ENCODE assay signal across 35 mouse cellular contexts in genomic region chr1:93029387-93029786, GRCm38 (mm10). TPM values are rescaled to one million over a fixed set of nuclear protein-coding genes. Genes with fewer than 3 reads are reported as not detected.
A peak's percentile ranks its signal among the peaks of the same experiment; 100 is the strongest.
DNase-seq lines count a peak whose midpoint lies in the region; ATAC-seq and TF ChIP-seq lines count a peak whose summit lies in the region.
"Had no signal": no experiment of that assay in that cellular context is flagged by ENCODE, and none has a peak within 500 bp of the region (broad histone marks: within the 10 kb centered on the region; RNA-seq: fewer than 3 reads in every experiment).

No protein-coding gene starts in this region.

- ATAC-seq in lung, postnatal 0 days: no peak
- ATAC-seq in megakaryocyte progenitor cell, adult 5-6 weeks (replicated peaks; ENCODE audit: poor library complexity): peak; percentile 81
- ATAC-seq: forebrain, embryonic 15.5 days; hindbrain, postnatal 0 days; intestine, embryonic 16.5 days; midbrain, embryonic 13.5 days had no signal

- TF ChIP-seq CTCF in layer of hippocampus, adult 2 months (conservative IDR thresholded peaks at IDR 0.05): peak; percentile 51
- no peak for TF ChIP-seq CTCF in lung, postnatal 0 days (IDR thresholded peaks at IDR 0.05)

- H3K4me1 ChIP-seq in lung, postnatal 0 days (ENCODE audit: insufficient read depth, low read depth, low read length): no peaks in the 10 kb centered on the region
- H3K4me1 ChIP-seq: embryonic facial prominence, embryonic 12.5 days; forebrain, embryonic 15.5 days; hindbrain, embryonic 12.5 days; midbrain, embryonic 13.5 days; neural tube, embryonic 15.5 days; stomach, embryonic 15.5 days had no signal

- no peak overlapping the region for H3K4me3 ChIP-seq in layer of hippocampus, adult 2 months
- H3K4me3 ChIP-seq in lung, postnatal 0 days (ENCODE audit: low read depth, low read length): no peak overlapping the region
- H3K4me3 ChIP-seq: embryonic facial prominence, embryonic 12.5 days; forebrain, embryonic 15.5 days; hindbrain, embryonic 12.5 days; midbrain, embryonic 13.5 days; neural tube, embryonic 15.5 days; stomach, embryonic 15.5 days had no signal

- no peaks in the 10 kb centered on the region for H3K36me3 ChIP-seq in lung, postnatal 0 days (ENCODE audit: insufficient read depth, low read length)
- H3K36me3 ChIP-seq: embryonic facial prominence, embryonic 12.5 days; stomach, embryonic 15.5 days had no signal

- H3K9me3 ChIP-seq in lung, postnatal 0 days (ENCODE audit: low read length): no peaks in the 10 kb centered on the region
- H3K9me3 ChIP-seq: embryonic facial prominence, embryonic 12.5 days; forebrain, embryonic 15.5 days; hindbrain, embryonic 12.5 days; midbrain, embryonic 13.5 days; neural tube, embryonic 15.5 days; stomach, embryonic 15.5 days had no signal

- H3K9ac ChIP-seq in lung, postnatal 0 days (replicated peaks; ENCODE audit: low read depth): no peak overlapping the region
- H3K9ac ChIP-seq: embryonic facial prominence, embryonic 12.5 days; forebrain, embryonic 15.5 days; hindbrain, embryonic 12.5 days; midbrain, embryonic 13.5 days; neural tube, embryonic 15.5 days; stomach, embryonic 15.5 days had no signal

- no peak overlapping the region for H3K4me2 ChIP-seq in lung, postnatal 0 days (replicated peaks; ENCODE audit: low read depth, low read length)
- H3K4me2 ChIP-seq: embryonic facial prominence, embryonic 12.5 days; forebrain, embryonic 15.5 days; hindbrain, embryonic 12.5 days; midbrain, embryonic 13.5 days; neural tube, embryonic 15.5 days; stomach, embryonic 15.5 days had no signal

- intact Hi-C loops in heart, postnatal 25 days (cut with DNase I): no loop called here

- H3K27ac ChIP-seq in layer of hippocampus, adult 2 months: no peak overlapping the region
- H3K27ac ChIP-seq in lung, postnatal 0 days (ENCODE audit: low read length): no peak overlapping the region
- H3K27ac ChIP-seq: embryonic facial prominence, embryonic 12.5 days; forebrain, embryonic 15.5 days; hindbrain, embryonic 12.5 days; hindbrain, postnatal 0 days; midbrain, embryonic 13.5 days; neural tube, embryonic 15.5 days; stomach, embryonic 15.5 days had no signal

- WGBS in lung, postnatal 0 days: 88% methylated on average over 10 of the region's 10 CpGs

- DNase-seq in layer of hippocampus, adult 2 months (ENCODE audit: low spot score in 2 of 2): no peak
- no peak for DNase-seq in layer of hippocampus, postnatal 14 days (ENCODE audit: low spot score in 2 of 2)
- DNase-seq in lung, postnatal 25 days (ENCODE audit: low spot score): peak; percentile 8
- DNase-seq in lung, postnatal 0 days (ENCODE audit: low spot score): no peak
- DNase-seq in adipocyte (ENCODE audit: low spot score): peak; percentile 33
- DNase-seq in ovary, postnatal 10 days (ENCODE audit: low spot score): no peak
- DNase-seq in heart, postnatal 25 days (ENCODE audit: low spot score): no peak
- DNase-seq: adrenal gland, adult 2 months; B cell, adult 2 months; cerebellum, adult 11 months; cerebellum, adult 9-10 months; embryo, embryonic 11 days; heart, postnatal 36 days; kidney, adult 9 months; kidney, postnatal 10 days; layer of hippocampus, adult 9-11 months; lung, postnatal 14 days; right cerebral cortex, postnatal 25 days; thymus, postnatal 14 days had no signal

- no peak for TF ChIP-seq EP300 in lung, postnatal 0 days (IDR thresholded peaks at IDR 0.05)

- H3K27me3 ChIP-seq in lung, postnatal 0 days (replicated peaks; ENCODE audit: insufficient read depth, low read length): no peaks in the 10 kb centered on the region
- H3K27me3 ChIP-seq: embryonic facial prominence, embryonic 12.5 days; forebrain, embryonic 15.5 days; hindbrain, embryonic 12.5 days; midbrain, embryonic 13.5 days; neural tube, embryonic 15.5 days; stomach, embryonic 15.5 days had no signal

RNA-seq across cellular contexts. Expression of gene Aqp12, which starts 23.3 kb away (rescaled TPM):
- not detected for total RNA-seq in layer of hippocampus, adult 2 months (2021)
- total RNA-seq in layer of hippocampus, postnatal 14 days (2021): not detected
- not detected in 2 replicates for polyA plus RNA-seq in lung, postnatal 0 days (2015; fragmentation: Nextera tagmentation; extraction: Ambion mirVana)
- not detected in 2 replicates for total RNA-seq in megakaryocyte progenitor cell, adult 5-6 weeks (2015)
- not detected in 2 replicates for total RNA-seq in megakaryocyte progenitor cell, adult 5-6 weeks (2017)
- total RNA-seq in heart, postnatal 25 days (2021): not detected
- total RNA-seq: gastrocnemius, adult 8-10 months; gastrocnemius, postnatal 4 days; heart, adult 8-10 months; heart, postnatal 36 days; hindbrain, postnatal 0 days; left cerebral cortex, adult 18-20 months; left cerebral cortex, postnatal 36 days; megakaryocyte-erythroid progenitor cell, adult 5-6 weeks had no signal
- polyA plus RNA-seq: adrenal gland, adult 2 months; embryonic facial prominence, embryonic 12.5 days; forebrain, embryonic 15.5 days; hindbrain, embryonic 12.5 days; hindbrain, postnatal 0 days; limb, embryonic 14.5 days; midbrain, embryonic 13.5 days; neural tube, embryonic 15.5 days had no signal

Comparison
In these comparisons a context has a peak if more than half of its experiments do, and no peak if none do; other contexts are left out.
1. DNase-seq: peak in lung, postnatal 25 days (single experiment) and adipocyte (single experiment); none in layer of hippocampus, adult 2 months (0 of 2), layer of hippocampus, postnatal 14 days (0 of 2), lung, postnatal 0 days (single experiment), ovary, postnatal 10 days (single experiment) and heart, postnatal 25 days (single experiment).